Mouse (Mus musculus): ENCODE data around the gene Mettl26.

DNA sequence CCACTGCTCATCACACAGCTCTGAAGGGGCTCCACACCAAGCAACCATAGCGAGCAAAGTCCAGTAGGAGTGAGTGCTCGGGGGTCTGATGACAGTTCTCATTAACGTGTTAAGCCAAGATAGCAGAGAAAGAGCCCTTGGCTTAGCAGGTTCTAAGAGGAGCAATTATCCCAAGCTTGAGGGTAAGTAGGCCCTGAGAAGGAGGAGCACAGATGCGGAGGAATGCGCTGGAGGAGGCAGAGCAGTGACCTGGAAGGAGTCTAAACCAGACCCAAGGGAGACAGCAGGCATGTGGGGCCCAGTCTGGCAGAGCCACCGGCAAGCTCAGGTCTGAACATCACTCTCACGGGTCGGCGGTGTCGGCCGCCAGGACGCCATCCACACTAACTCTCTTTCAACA lies 21.0 kb downstream of the Mettl26 start:
- no peak for TF ChIP-seq CTCF (IDR thresholded peaks at IDR 0.05; ENCODE audit: extremely low read depth, insufficient read length, insufficient replicate concordance, low read depth, low read length)
- no peak for TF ChIP-seq POLR2A (IDR thresholded peaks at IDR 0.05; ENCODE audit: low read depth, low read length)

All from small intestine, adult 2 months (tissue).